Mouse (Mus musculus) lung, postnatal 0 days (tissue): ENCODE measurements around the gene Ppp1r36. TPM values are rescaled to one million over a fixed set of nuclear protein-coding genes. Genes with fewer than 3 reads are reported as not detected.
"Not testable (repeated sequence)": the region's sequence is repeated elsewhere in the genome, so short reads cannot be mapped to it uniquely, and the experiment has no call there.

ENCODE experiments used
- ATAC-seq: fragments of 200-750 bp; cut with Nextera tagmentation; 2 replicates; pipeline ENCODE4 v1.8.0; 2017; ENCODE audit warnings: moderate library complexity
- DNase-seq: peaks from one replicate; pipeline ENCODE4 v3.0.0-alpha.2; 2016; ENCODE audit warnings: low spot score
- H3K27ac ChIP-seq: fragments of 300-500 bp; sonication (generic); 2 replicates; pipeline ENCODE4 v1.5.1; 2014; ENCODE audit warnings: antibody characterized with exemption, mild to moderate bottlenecking, low read length, mixed read lengths
- H3K27me3 ChIP-seq: fragments of 300-500 bp; sonication (generic); replicated peaks from 2 replicates; pipeline ENCODE4 v1.6.1; 2014; ENCODE audit warnings: low read length, mixed read lengths; ENCODE audit not compliant: insufficient read depth
- H3K36me3 ChIP-seq: fragments of 300-500 bp; sonication (generic); 2 replicates; pipeline ENCODE4 v1.6.1; 2014; ENCODE audit warnings: low read length, mixed read lengths; ENCODE audit not compliant: insufficient read depth
- H3K4me1 ChIP-seq: fragments of 300-500 bp; sonication (generic); 2 replicates; pipeline ENCODE4 v1.6.1; 2014; ENCODE audit warnings: antibody characterized with exemption, low read depth, low read length, mixed read lengths; ENCODE audit not compliant: insufficient read depth
- H3K4me2 ChIP-seq: fragments of 300-500 bp; sonication (generic); replicated peaks from 2 replicates; pipeline ENCODE4 v1.6.1; 2014; ENCODE audit warnings: low read depth, mild to moderate bottlenecking, low read length, moderate library complexity, mixed read lengths
- H3K4me3 ChIP-seq: fragments of 300-500 bp; sonication (generic); 2 replicates; pipeline ENCODE4 v1.5.1; 2014; ENCODE audit warnings: low read depth, low read length
- H3K9ac ChIP-seq: fragments of 300-500 bp; sonication (generic); replicated peaks from 2 replicates; pipeline ENCODE4 v1.6.1; 2014; ENCODE audit warnings: low read depth, mild to moderate bottlenecking
- H3K9me3 ChIP-seq: fragments of 300-500 bp; sonication (generic); 2 replicates; pipeline ENCODE4 v1.6.1; 2016; ENCODE audit warnings: low read length, mixed read lengths
- CTCF ChIP-seq: IDR thresholded peaks from 2 replicates; pipeline ENCODE4 v1.5.1; 2016; ENCODE audit warnings: antibody characterized with exemption, mild to moderate bottlenecking
- EP300 ChIP-seq: IDR thresholded peaks from 2 replicates; pipeline ENCODE4 v1.6.1; 2016; ENCODE audit warnings: antibody characterized with exemption, mild to moderate bottlenecking, control low read depth
- whole genome bisulfite sequencing: fragments of 180-500 bp; shearing (Covaris S2); extraction: QIAGEN DNeasy Blood & Tissue Kit; methylation state at CpG from one replicate; pipeline ENCODE4 v1.1.7; 2014; 5-methylcytosine and 5-hydroxymethylcytosine counted together
- polyA plus RNA-seq: library from polyadenylated mRNA; unstranded; fragments of >200 nt; fragmentation: Nextera tagmentation; extraction: Ambion mirVana; gene quantifications from 2 replicates; pipeline ENCODE4 v1.2.1, GENCODE M21; 2015

Ppp1r36 gene
- polyA plus RNA-seq, 1 experiment from 2014 or later = 11.5 TPM

- TF ChIP-seq EP300 (no peak), CTCF (no peak)
- Histone ChIP-seq H3K27me3 (no peaks in the 10 kb centered on the region), H3K9me3 (no peaks in the 10 kb centered on the region), H3K9ac (no peak overlapping the region), H3K4me1 (peaks cover 4% of the 10 kb centered on the region; the same call in 1 of the 2 replicates), H3K4me2 (peak overlapping the region; percentile 55; the same call in 1 of the 2 replicates), H3K27ac (no peak overlapping the region), H3K4me3 (no peak overlapping the region), H3K36me3 (no peaks in the 10 kb centered on the region)
- DNase-seq (no peak), ATAC-seq (no peak)
- 30% methylated on average over 8 of the region's 8 CpGs for WGBS
Measured at GRCm38 (mm10) chr12:76435549-76435948, 18.2 kb downstream of the Ppp1r36 start.

- H3K4me1 ChIP-seq, H3K36me3 ChIP-seq: not testable (repeated sequence)
Measured at GRCm38 (mm10) chr12:76443488-76443887, 26.1 kb downstream of the Ppp1r36 start.

GRCm38 (mm10) chr12:76444359-76444772 lies 27.0 kb downstream of the Ppp1r36 start:
- H3K9me3 ChIP-seq = no peaks in the 10 kb centered on the region
- no peak overlapping the region for H3K27ac ChIP-seq
- no peak overlapping the region for H3K4me3 ChIP-seq
- H3K27me3 ChIP-seq = no peaks in the 10 kb centered on the region
- no peaks in the 10 kb centered on the region for H3K36me3 ChIP-seq
- ATAC-seq (no peak), DNase-seq (no peak)
- H3K9ac ChIP-seq = no peak overlapping the region
- 52% methylated on average over 10 of the region's 10 CpGs for WGBS
- no peaks in the 10 kb centered on the region for H3K4me1 ChIP-seq
- no peak overlapping the region for H3K4me2 ChIP-seq
- TF ChIP-seq CTCF = no peak
- TF ChIP-seq EP300 = no peak

More at GRCm38 (mm10) chr12:76443488-76443887, 26.1 kb downstream of the Ppp1r36 start:
- not testable (repeated sequence) for DNase-seq, H3K9ac ChIP-seq, H3K4me3 ChIP-seq, H3K27ac ChIP-seq, H3K27me3 ChIP-seq, H3K4me2 ChIP-seq, ATAC-seq, H3K9me3 ChIP-seq
- 80% methylated on average over 6 of the region's 6 CpGs for WGBS

- no peak for TF ChIP-seq CTCF
- TF ChIP-seq EP300 = no peak
- H3K4me1 ChIP-seq = no peaks in the 10 kb centered on the region
- H3K4me3 ChIP-seq = no peak overlapping the region
- H3K27ac ChIP-seq = no peak overlapping the region
- no peak overlapping the region for H3K4me2 ChIP-seq
- no peaks in the 10 kb centered on the region for H3K36me3 ChIP-seq
- H3K9me3 ChIP-seq = no peaks in the 10 kb centered on the region
- ATAC-seq (no peak), DNase-seq (no peak)
- H3K9ac ChIP-seq = no peak overlapping the region
- WGBS = 84% methylated on average over 6 of the region's 6 CpGs
- no peaks in the 10 kb centered on the region for H3K27me3 ChIP-seq
Measured at GRCm38 (mm10) chr12:76444862-76445261, 27.5 kb downstream of the Ppp1r36 start.

- Histone ChIP-seq H3K4me2 (no peak overlapping the region), H3K27ac (no peak overlapping the region), H3K9ac (no peak overlapping the region), H3K36me3 (no peaks in the 10 kb centered on the region), H3K4me1 (no peaks in the 10 kb centered on the region), H3K27me3 (no peaks in the 10 kb centered on the region), H3K9me3 (no peaks in the 10 kb centered on the region), H3K4me3 (no peak overlapping the region)
- no peak for DNase-seq
- no peak for ATAC-seq
- TF ChIP-seq CTCF = no peak
- no peak for TF ChIP-seq EP300
- 72% methylated on average over 11 of the region's 11 CpGs for WGBS
Measured at GRCm38 (mm10) chr12:76446201-76446600, 28.9 kb downstream of the Ppp1r36 start.

- no peaks in the 10 kb centered on the region for H3K36me3 ChIP-seq
- ATAC-seq = no peak
- no peak overlapping the region for H3K9ac ChIP-seq
- H3K9me3 ChIP-seq = no peaks in the 10 kb centered on the region
- no peak for DNase-seq
- H3K27me3 ChIP-seq = no peaks in the 10 kb centered on the region
- H3K4me3 ChIP-seq = no peak overlapping the region
- peak overlapping the region; percentile 29 for H3K4me2 ChIP-seq
- H3K27ac ChIP-seq = no peak overlapping the region
- TF ChIP-seq EP300 = no peak
- 45% methylated on average over 6 of the region's 6 CpGs for WGBS
- H3K4me1 ChIP-seq = no peaks in the 10 kb centered on the region
Measured at GRCm38 (mm10) chr12:76448127-76448526, 30.8 kb downstream of the Ppp1r36 start.

GRCm38 (mm10) chr12:76452203-76452602 lies 34.9 kb downstream of the Ppp1r36 start:
- no peaks in the 10 kb centered on the region for H3K27me3 ChIP-seq
- no peak overlapping the region for H3K4me3 ChIP-seq
- no peak overlapping the region for H3K9ac ChIP-seq
- 15% methylated on average over 2 of the region's 2 CpGs for WGBS
- DNase-seq (no peak), ATAC-seq (no peak)
- no peak for TF ChIP-seq CTCF
- TF ChIP-seq EP300 = no peak
- H3K4me2 ChIP-seq = no peak overlapping the region
- no peaks in the 10 kb centered on the region for H3K36me3 ChIP-seq
- H3K4me1 ChIP-seq = no peaks in the 10 kb centered on the region
- no peaks in the 10 kb centered on the region for H3K9me3 ChIP-seq
- H3K27ac ChIP-seq = no peak overlapping the region

GRCm38 (mm10) chr12:76458445-76458844 lies 41.1 kb downstream of the Ppp1r36 start:
- not testable (repeated sequence) for DNase-seq, H3K4me1 ChIP-seq, H3K9me3 ChIP-seq, H3K27ac ChIP-seq, H3K4me2 ChIP-seq, H3K27me3 ChIP-seq, H3K4me3 ChIP-seq, H3K36me3 ChIP-seq, ATAC-seq, H3K9ac ChIP-seq
- WGBS = 84% methylated on average over 4 of the region's 4 CpGs
